Comparison of ENCODE assay signal across 15 mouse cellular contexts in genomic region chr12:112170671-112171574, GRCm38 (mm10). TPM values are rescaled to one million over a fixed set of nuclear protein-coding genes. Genes with fewer than 3 reads are reported as not detected.
DNase-seq lines count a peak whose midpoint lies in the region; ATAC-seq and TF ChIP-seq lines count a peak whose summit lies in the region.
"Had no signal": no experiment of that assay in that cellular context is flagged by ENCODE, and none has a peak within 500 bp of the region (broad histone marks: within the 10 kb centered on the region; RNA-seq: fewer than 3 reads in every experiment).

No protein-coding gene starts in this region.

- H3K4me1 ChIP-seq in CH12.LX (ENCODE audit: control insufficient read depth in 1 of 2, insufficient read depth in 2 of 2) = peaks cover 2 to 9% of the 10 kb centered on the region in 2 experiments; a peak in 2 of 4 replicates
- peaks cover 53% of the 10 kb centered on the region for H3K4me1 ChIP-seq in forebrain, embryonic 10.5 days
- H3K4me1 ChIP-seq in hindbrain, embryonic 12.5 days = peaks cover 51% of the 10 kb centered on the region
- peaks cover 24% of the 10 kb centered on the region for H3K4me1 ChIP-seq in midbrain, embryonic 14.5 days (ENCODE audit: control insufficient read depth, insufficient read depth, low read length)
- H3K4me1 ChIP-seq: liver, embryonic 13.5 days had no signal

- TF ChIP-seq EP300 in CH12.LX (IDR thresholded peaks at IDR 0.05; ENCODE audit: low read length) = no peak

- 0 out of 2 replicates have a peak, but pooled peaks have one; percentile 39 for ATAC-seq in hindbrain, embryonic 12.5 days (ENCODE audit: low FRiP score)
- ATAC-seq in midbrain, embryonic 14.5 days (ENCODE audit: low FRiP score, low TSS enrichment) = no peak
- ATAC-seq: inflammation-experienced regulatory T-cells, adult 6 months; lung, postnatal 0 days had no signal

- DNase-seq in CH12.LX (ENCODE audit: extremely low read depth) = no peak
- no peak for DNase-seq in forebrain, embryonic 10.5 days (ENCODE audit: extremely low spot score, low spot score)
- peak; percentile 64 for DNase-seq in midbrain, embryonic 14.5 days
- no peak for DNase-seq in left cerebral cortex, postnatal 10 days (ENCODE audit: extremely low spot score in 1 of 2, low spot score in 2 of 2)
- DNase-seq in lung, postnatal 36 days = no peak
- DNase-seq in thymus, postnatal 4 days = no peak
- DNase-seq in embryo, embryonic 9.5 days (ENCODE audit: extremely low spot score) = no peak
- DNase-seq: adrenal gland, postnatal 25 days; kidney, postnatal 14 days; liver, embryonic 13.5 days; right cerebral cortex, postnatal 25 days had no signal

- peak overlapping the region; percentile 17 for H3K4me2 ChIP-seq in CH12.LX (ENCODE audit: insufficient read depth, low read depth, poor library complexity, severe bottlenecking)
- peak overlapping the region; percentile 34 for H3K4me2 ChIP-seq in hindbrain, embryonic 12.5 days (replicated peaks)
- H3K4me2 ChIP-seq in midbrain, embryonic 14.5 days (ENCODE audit: low read length) = peak overlapping the region; percentile 18; the same call in 1 of the 2 replicates
- H3K4me2 ChIP-seq: heart, embryonic 12.5 days; liver, embryonic 13.5 days had no signal

- no peak for TF ChIP-seq POLR2A in CH12.LX (IDR thresholded peaks at IDR 0.05; ENCODE audit: low read depth, low read length)

- no peak for TF ChIP-seq CTCF in CH12.LX (conservative IDR thresholded peaks at IDR 0.05 in 1 of 2, IDR thresholded peaks at IDR 0.05 in 1 of 2; ENCODE audit: low read depth in 2 of 2, low read length in 2 of 2)

- in situ Hi-C loops in CH12.LX (cut with MboI; ENCODE audit: low pct_ligation_motif_present, low pct_unique_long_range_greater_than_20kb, low sequenced_read_pairs) = no loop called here

- no peaks in the 10 kb centered on the region for H3K36me3 ChIP-seq in CH12.LX (replicated peaks in 1 of 2; ENCODE audit: control insufficient read depth in 1 of 2, insufficient read depth in 1 of 2, low read length in 1 of 2)
- peaks cover 66% of the 10 kb centered on the region for H3K36me3 ChIP-seq in forebrain, embryonic 10.5 days (replicated peaks)
- H3K36me3 ChIP-seq in hindbrain, embryonic 12.5 days = peaks cover 17% of the 10 kb centered on the region
- peaks cover 29% of the 10 kb centered on the region for H3K36me3 ChIP-seq in midbrain, embryonic 14.5 days (ENCODE audit: control insufficient read depth, insufficient read depth, low read length)
- H3K36me3 ChIP-seq: liver, embryonic 13.5 days had no signal

- intact Hi-C loops in left cerebral cortex, postnatal 10 days (cut with DNase I) = no loop called here

- 26% methylated on average over 20 of the region's 20 CpGs for WGBS in forebrain, embryonic 10.5 days
- WGBS in hindbrain, embryonic 12.5 days = 17% methylated on average over 20 of the region's 20 CpGs
- 10% methylated on average over 20 of the region's 20 CpGs for WGBS in midbrain, embryonic 14.5 days

- peaks cover 89% of the 10 kb centered on the region for H3K27me3 ChIP-seq in CH12.LX (replicated peaks)
- no peaks in the 10 kb centered on the region; the same call in 1 of the 2 replicates for H3K27me3 ChIP-seq in forebrain, embryonic 10.5 days (ENCODE audit: poor library complexity, severe bottlenecking)
- 0 out of 2 replicates have a peak, but pooled peaks cover 6% of the 10 kb centered on the region for H3K27me3 ChIP-seq in hindbrain, embryonic 12.5 days
- 0 out of 2 replicates have a peak, but pooled peaks cover 4% of the 10 kb centered on the region for H3K27me3 ChIP-seq in midbrain, embryonic 14.5 days (ENCODE audit: control insufficient read depth, insufficient read depth, low read length)
- H3K27me3 ChIP-seq: heart, embryonic 12.5 days; liver, embryonic 13.5 days had no signal

- no peak overlapping the region for H3K27ac ChIP-seq in CH12.LX (ENCODE audit: insufficient read depth, low read depth)
- H3K27ac ChIP-seq in forebrain, embryonic 10.5 days = peak overlapping the region; percentile 79
- H3K27ac ChIP-seq in hindbrain, embryonic 12.5 days = peak overlapping the region; percentile 83
- peak overlapping the region; percentile 77 for H3K27ac ChIP-seq in midbrain, embryonic 14.5 days (replicated peaks; ENCODE audit: low read depth, low read length)
- H3K27ac ChIP-seq: liver, embryonic 13.5 days had no signal

- no peak overlapping the region for H3K4me3 ChIP-seq in CH12.LX (replicated peaks in 1 of 3; ENCODE audit: low read depth in 2 of 3, low read length in 2 of 3, poor library complexity in 1 of 3)
- H3K4me3 ChIP-seq in forebrain, embryonic 10.5 days = peak overlapping the region; percentile 7; the same call in 1 of the 2 replicates
- no peak overlapping the region for H3K4me3 ChIP-seq in hindbrain, embryonic 12.5 days
- H3K4me3 ChIP-seq in midbrain, embryonic 14.5 days (replicated peaks; ENCODE audit: low read depth, low read length) = no peak overlapping the region
- H3K4me3 ChIP-seq: heart, embryonic 12.5 days; liver, embryonic 13.5 days had no signal

- no peaks in the 10 kb centered on the region for H3K79me2 ChIP-seq in CH12.LX (replicated peaks; ENCODE audit: control insufficient read depth, extremely low read depth, insufficient read depth, poor library complexity, severe bottlenecking)

- no peaks in the 10 kb centered on the region for H3K9me3 ChIP-seq in CH12.LX (replicated peaks; ENCODE audit: low read length)
- H3K9me3 ChIP-seq in forebrain, embryonic 10.5 days = no peaks in the 10 kb centered on the region
- no peaks in the 10 kb centered on the region for H3K9me3 ChIP-seq in hindbrain, embryonic 12.5 days (replicated peaks)
- no peaks in the 10 kb centered on the region for H3K9me3 ChIP-seq in midbrain, embryonic 14.5 days (ENCODE audit: control insufficient read depth, low read length)
- H3K9me3 ChIP-seq: heart, embryonic 12.5 days; liver, embryonic 13.5 days had no signal

- no peak for TF ChIP-seq RAD21 in CH12.LX (IDR thresholded peaks at IDR 0.05; ENCODE audit: low read depth, low read length)

- dilution Hi-C loops in CH12.LX (cut with MboI; ENCODE audit: extremely low pct_ligation_motif_present, extremely low pct_unique_long_range_greater_than_20kb, low sequenced_read_pairs) = no loop called here

- no peak overlapping the region for H3K9ac ChIP-seq in CH12.LX (ENCODE audit: insufficient read depth, low read depth)
- H3K9ac ChIP-seq in hindbrain, embryonic 12.5 days = peak overlapping the region; percentile 4; the same call in 1 of the 2 replicates
- peak overlapping the region; percentile 37; the same call in 1 of the 2 replicates for H3K9ac ChIP-seq in midbrain, embryonic 14.5 days (replicated peaks; ENCODE audit: low read length)
- H3K9ac ChIP-seq: heart, embryonic 12.5 days; liver, embryonic 13.5 days had no signal

TF ChIP-seq in CH12.LX, 34 proteins besides CTCF, POLR2A, EP300 and RAD21:
- TF ChIP-seq RCOR1 (conservative IDR thresholded peaks at IDR 0.05; ENCODE audit: low read depth, low read length) (no peak), ZMIZ1 (IDR thresholded peaks at IDR 0.05; ENCODE audit: low read depth, low read length) (no peak), SIN3A (IDR thresholded peaks at IDR 0.05; ENCODE audit: low read length) (no peak), ELF1 (IDR thresholded peaks at IDR 0.05; ENCODE audit: low read depth, low read length) (no peak), GABPA (IDR thresholded peaks at IDR 0.05; ENCODE audit: insufficient replicate concordance, low read depth, low read length) (no peak), MAFK (IDR thresholded peaks at IDR 0.05; ENCODE audit: insufficient replicate concordance, low read length) (no peak), MEF2A (IDR thresholded peaks at IDR 0.05; ENCODE audit: borderline replicate concordance, low read depth, low read length) (no peak), ZNF384 (IDR thresholded peaks at IDR 0.05; ENCODE audit: low read depth, low read length) (no peak), ZKSCAN1 (IDR thresholded peaks at IDR 0.05; ENCODE audit: borderline replicate concordance, low read depth, low read length) (no peak)

RNA-seq across cellular contexts. Expression of gene Kif26a, which starts 24.9 kb away (rescaled TPM):
- total RNA-seq in CH12.LX (2012; rRNA removed) (not detected in 2 replicates), CH12.LX (2014; rRNA removed) (not detected in 2 replicates)
- polyA plus RNA-seq in CH12.LX (2012; ENCODE audit: insufficient read length, low read depth) = not detected in 2 replicates
- polyA plus RNA-seq in forebrain, embryonic 10.5 days (2016; fragmentation: Nextera tagmentation; extraction: Ambion mirVana) = 3.8 and 4.4 TPM in 2 replicates
- polyA plus RNA-seq in hindbrain, embryonic 12.5 days (2016; fragmentation: Nextera tagmentation; extraction: Ambion mirVana) = 5.0 and 5.1 TPM in 2 replicates
- polyA plus RNA-seq in midbrain, embryonic 14.5 days (2014; fragmentation: Nextera tagmentation; extraction: Ambion mirVana) = 6.2 and 7.2 TPM in 2 replicates
- total RNA-seq in left cerebral cortex, postnatal 10 days (2021) = 1 to 10 TPM; 7.3 to 8.2 TPM
- polyA plus RNA-seq: inflammation-experienced regulatory T-cells, adult 6 months had no signal
